Mouse (Mus musculus) limb, embryonic 13.5 days (tissue): ENCODE results near the gene Srpk2. TPM values are rescaled to one million over a fixed set of nuclear protein-coding genes. Genes with fewer than 3 reads are reported as not detected.
"Not testable (repeated sequence)": the region's sequence is repeated elsewhere in the genome, so short reads cannot be mapped to it uniquely, and the experiment has no call there.

ENCODE experiments used
- ATAC-seq: fragments of 200-750 bp; cut with Nextera tagmentation; 2 replicates; pipeline ENCODE4 v1.8.0; 2017; ENCODE audit warnings: low read depth, moderate number of reproducible peaks, moderate TSS enrichment; ENCODE audit not compliant: low FRiP score
- H3K27ac ChIP-seq: fragments of 300-500 bp; sonication (generic); 2 replicates; pipeline ENCODE4 v1.5.1; 2015; ENCODE audit warnings: inconsistent platforms, mild to moderate bottlenecking, moderate library complexity
- H3K27me3 ChIP-seq: fragments of 300-500 bp; sonication (generic); 2 replicates; pipeline ENCODE4 v1.6.1; 2015; ENCODE audit warnings: mild to moderate bottlenecking, inconsistent platforms
- H3K36me3 ChIP-seq: fragments of 300-500 bp; sonication (generic); 2 replicates; pipeline ENCODE4 v1.6.1; 2015; ENCODE audit warnings: inconsistent platforms, mild to moderate bottlenecking, moderate library complexity
- H3K4me1 ChIP-seq: fragments of 300-500 bp; sonication (generic); 2 replicates; pipeline ENCODE4 v1.6.1; 2015; ENCODE audit warnings: inconsistent platforms
- H3K4me2 ChIP-seq: fragments of 300-500 bp; sonication (generic); replicated peaks from 2 replicates; pipeline ENCODE4 v1.6.1; 2015; ENCODE audit warnings: inconsistent platforms, mild to moderate bottlenecking, moderate library complexity
- H3K4me3 ChIP-seq: fragments of 300-500 bp; sonication (generic); 2 replicates; pipeline ENCODE4 v1.5.1; 2015; ENCODE audit warnings: moderate library complexity, mild to moderate bottlenecking, inconsistent platforms
- H3K9ac ChIP-seq: fragments of 300-500 bp; sonication (generic); 2 replicates; pipeline ENCODE4 v1.6.1; 2015; ENCODE audit warnings: mild to moderate bottlenecking, inconsistent platforms
- H3K9me3 ChIP-seq: fragments of 300-500 bp; sonication (generic); 2 replicates; pipeline ENCODE4 v1.6.1; 2016; ENCODE audit warnings: inconsistent platforms
- WGBS: fragments of 180-500 bp; shearing (Covaris S2); methylation state at CpG from one replicate; pipeline ENCODE4 v1.1.7; 2015; 5-methylcytosine and 5-hydroxymethylcytosine counted together
- polyA plus RNA-seq: library from polyadenylated mRNA; unstranded; fragments of >200 nt; fragmentation: Nextera tagmentation; extraction: Ambion mirVana; gene quantifications from 2 replicates; pipeline ENCODE4 v1.2.1, GENCODE M21; 2015

The Srpk2 gene
- polyA plus RNA-seq, 1 experiment from 2014 or later = 73.7 TPM

DNA sequence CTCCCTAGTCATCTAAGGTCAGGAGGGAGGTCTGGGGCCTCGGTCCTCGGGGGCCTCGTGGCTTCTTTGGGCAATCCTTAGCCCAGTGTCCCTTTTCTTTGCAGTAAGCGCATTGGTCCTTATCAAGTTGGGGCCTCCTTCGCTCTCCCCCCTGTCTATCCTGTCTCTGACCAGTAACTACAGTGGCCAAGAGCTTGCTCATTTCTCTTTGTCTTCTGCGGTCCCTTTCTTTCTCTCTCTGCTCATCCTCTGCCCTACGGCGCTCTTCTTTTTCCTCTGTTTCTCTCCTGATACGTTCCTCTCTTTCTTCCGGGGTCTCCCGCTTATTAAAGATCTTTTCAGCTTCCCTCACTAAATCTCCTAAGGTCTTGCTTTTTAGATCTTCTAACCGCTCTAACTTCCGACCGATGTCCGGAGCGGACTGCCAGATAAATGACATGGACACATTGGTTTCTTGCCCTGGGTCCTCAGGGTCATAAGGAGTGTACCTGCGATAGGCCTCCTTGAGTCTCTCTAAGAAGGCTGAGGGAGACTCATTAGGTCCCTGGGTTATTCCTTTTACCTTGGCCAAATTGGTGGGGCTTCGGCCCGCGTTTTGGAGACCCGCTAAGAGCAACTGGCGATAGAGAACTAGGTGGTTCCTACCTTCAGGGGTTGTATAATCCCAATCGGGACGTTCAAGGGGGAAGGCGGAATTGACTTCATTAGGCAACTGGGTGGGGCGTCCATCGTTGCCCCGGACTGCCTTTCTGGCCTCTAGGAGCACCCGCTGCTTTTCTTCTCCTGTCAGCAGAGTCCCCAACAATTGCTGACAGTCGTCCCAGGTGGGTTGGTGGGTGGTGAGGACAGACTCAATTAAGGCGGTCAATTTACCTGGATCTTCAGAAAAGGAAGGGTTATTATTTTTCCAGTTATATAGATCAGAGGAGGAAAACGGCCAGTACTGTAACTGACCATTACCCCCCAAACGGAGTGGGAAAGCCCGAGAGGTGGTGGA lies 22.5 kb upstream of the Srpk2 start:
- not testable (repeated sequence) for H3K27me3 ChIP-seq, ATAC-seq, H3K27ac ChIP-seq, H3K9ac ChIP-seq, H3K4me2 ChIP-seq, H3K4me3 ChIP-seq, H3K4me1 ChIP-seq
- Histone ChIP-seq H3K36me3 (peaks cover 81% of the 10 kb centered on the region), H3K9me3 (peaks cover 68% of the 10 kb centered on the region)
- 98% methylated on average over 33 of the region's 34 CpGs for WGBS

DNA sequence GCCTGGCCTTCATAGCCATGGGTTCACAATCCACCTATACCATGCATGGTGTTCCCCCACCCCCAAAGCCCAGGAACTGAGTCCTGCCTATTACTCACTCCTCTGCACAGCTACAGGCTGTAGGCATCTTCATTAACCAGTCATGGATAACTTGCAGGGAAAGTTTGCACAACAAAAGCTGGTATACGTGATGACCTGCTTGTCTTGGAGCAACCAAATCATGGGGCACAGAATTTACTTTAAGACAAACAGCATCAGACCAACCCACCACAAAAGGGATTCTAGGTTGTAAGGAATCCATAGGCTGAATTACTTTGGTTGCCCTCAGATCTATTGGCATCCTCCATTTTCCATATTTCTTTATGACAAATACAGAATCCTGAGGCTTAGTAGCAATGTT lies 13.0 kb upstream of the Srpk2 start:
- H3K36me3 ChIP-seq = peaks cover 49% of the 10 kb centered on the region
- WGBS = 98% methylated on average over 1 of the region's 1 CpGs
- H3K4me1 ChIP-seq = no peaks in the 10 kb centered on the region
- peaks cover 48% of the 10 kb centered on the region for H3K9me3 ChIP-seq
- ATAC-seq = no peak
- H3K9ac ChIP-seq = no peak overlapping the region
- no peak overlapping the region for H3K4me3 ChIP-seq
- no peak overlapping the region for H3K4me2 ChIP-seq
- H3K27ac ChIP-seq = no peak overlapping the region
- H3K27me3 ChIP-seq = no peaks in the 10 kb centered on the region

DNA sequence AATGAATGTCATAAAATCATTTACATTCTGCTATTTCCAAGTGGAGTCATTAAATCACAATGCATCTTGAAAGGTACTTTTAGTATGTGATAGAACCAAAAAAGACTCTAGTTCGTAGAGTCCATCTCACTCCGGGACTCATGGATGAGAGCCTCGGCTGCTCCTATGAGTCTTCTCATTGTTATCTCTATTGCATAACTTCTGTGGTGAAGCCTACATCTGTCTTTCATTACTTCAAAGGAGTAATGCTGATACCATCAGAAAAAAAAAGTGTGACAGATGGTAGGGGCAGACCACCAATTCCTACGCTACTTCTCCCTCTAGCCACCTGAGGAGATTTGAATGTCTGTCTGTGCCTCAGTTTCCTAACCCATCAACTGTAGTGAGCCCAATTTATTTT lies 986 bp downstream of the Srpk2 start:
- no peaks in the 10 kb centered on the region for H3K9me3 ChIP-seq
- WGBS = 77% methylated on average over 4 of the region's 4 CpGs
- H3K27ac ChIP-seq = no peak overlapping the region
- no peak overlapping the region for H3K9ac ChIP-seq
- H3K4me3 ChIP-seq = no peak overlapping the region
- ATAC-seq = no peak
- H3K27me3 ChIP-seq = no peaks in the 10 kb centered on the region
- H3K4me1 ChIP-seq = no peaks in the 10 kb centered on the region
- no peaks in the 10 kb centered on the region for H3K36me3 ChIP-seq
- no peak overlapping the region for H3K4me2 ChIP-seq

DNA sequence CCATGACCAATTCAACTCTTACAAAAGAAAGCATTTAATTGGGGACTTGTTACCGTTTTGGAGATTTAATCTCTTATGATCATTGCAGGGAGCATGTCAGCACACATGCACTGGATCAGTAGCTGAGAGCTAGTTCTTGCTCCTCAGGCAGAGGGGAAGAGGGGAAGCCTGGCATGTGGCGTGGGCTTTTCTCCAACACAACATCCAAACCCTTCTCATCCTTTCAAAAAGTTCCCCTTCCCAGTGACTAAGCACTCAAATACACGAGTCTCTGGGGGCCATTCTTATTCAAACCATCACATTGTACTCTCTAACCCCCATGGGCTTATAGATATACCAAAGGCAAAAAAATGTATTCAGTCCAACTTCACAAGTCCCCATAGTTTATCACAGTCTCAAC lies 5.4 kb downstream of the Srpk2 start:
- Histone ChIP-seq H3K27ac (no peak overlapping the region), H3K4me3 (no peak overlapping the region), H3K36me3 (no peaks in the 10 kb centered on the region), H3K9me3 (no peaks in the 10 kb centered on the region), H3K27me3 (no peaks in the 10 kb centered on the region), H3K9ac (no peak overlapping the region), H3K4me1 (0 out of 2 replicates have a peak, but pooled peaks cover 3% of the 10 kb centered on the region), H3K4me2 (no peak overlapping the region)
- WGBS = 61% methylated on average over 3 of the region's 3 CpGs
- no peak for ATAC-seq

DNA sequence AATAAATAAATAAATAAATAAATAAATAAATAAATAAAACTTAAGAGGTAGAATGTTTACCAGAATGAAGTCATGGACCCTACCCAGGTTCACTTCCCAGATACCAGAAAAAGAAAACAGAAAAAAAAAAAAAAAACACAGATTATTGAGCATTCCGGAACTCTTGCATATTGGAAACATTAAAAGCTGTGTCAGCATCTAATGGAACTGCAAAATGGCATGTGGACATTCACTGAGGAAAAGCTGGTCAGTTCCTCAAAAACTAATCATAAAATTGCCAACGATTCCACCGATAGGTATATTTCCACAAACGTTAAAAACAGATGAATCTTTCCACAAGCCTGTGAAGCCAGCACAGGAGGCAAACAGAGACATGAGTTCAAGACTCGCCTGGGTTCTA lies 6.5 kb downstream of the Srpk2 start:
- no peak for ATAC-seq
- no peak overlapping the region for H3K27ac ChIP-seq
- H3K4me1 ChIP-seq = 0 out of 2 replicates have a peak, but pooled peaks cover 3% of the 10 kb centered on the region
- H3K27me3 ChIP-seq = no peaks in the 10 kb centered on the region
- no peak overlapping the region for H3K4me3 ChIP-seq
- WGBS = 87% methylated on average over 5 of the region's 5 CpGs
- no peak overlapping the region for H3K4me2 ChIP-seq
- H3K9ac ChIP-seq = no peak overlapping the region
- H3K9me3 ChIP-seq = no peaks in the 10 kb centered on the region
- H3K36me3 ChIP-seq = no peaks in the 10 kb centered on the region

DNA sequence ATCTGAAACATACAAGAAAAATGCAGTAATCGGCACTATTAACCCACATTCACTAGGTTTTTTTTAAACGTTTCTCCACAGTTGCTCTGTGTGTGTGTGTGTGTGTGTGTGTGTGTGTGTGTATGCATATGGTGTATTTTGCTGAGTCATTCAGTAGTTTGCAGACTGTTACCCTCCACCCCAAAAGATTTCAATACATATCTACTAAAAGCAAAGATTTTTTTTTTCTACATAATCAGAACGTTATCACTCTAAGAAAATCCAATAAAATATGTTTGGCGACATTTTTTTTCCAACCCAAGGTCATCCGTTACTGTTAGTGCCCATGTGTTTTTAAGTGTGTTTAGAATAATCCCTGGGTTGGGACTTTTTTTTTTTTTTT lies 7.4 kb downstream of the Srpk2 start:
- 75% methylated on average over 5 of the region's 5 CpGs for WGBS
- no peaks in the 10 kb centered on the region for H3K36me3 ChIP-seq
- no peak overlapping the region for H3K4me3 ChIP-seq
- no peaks in the 10 kb centered on the region for H3K27me3 ChIP-seq
- H3K9me3 ChIP-seq = no peaks in the 10 kb centered on the region
- peaks cover 6% of the 10 kb centered on the region for H3K4me1 ChIP-seq
- H3K9ac ChIP-seq = no peak overlapping the region
- no peak for ATAC-seq
- no peak overlapping the region for H3K27ac ChIP-seq
- H3K4me2 ChIP-seq = no peak overlapping the region

DNA sequence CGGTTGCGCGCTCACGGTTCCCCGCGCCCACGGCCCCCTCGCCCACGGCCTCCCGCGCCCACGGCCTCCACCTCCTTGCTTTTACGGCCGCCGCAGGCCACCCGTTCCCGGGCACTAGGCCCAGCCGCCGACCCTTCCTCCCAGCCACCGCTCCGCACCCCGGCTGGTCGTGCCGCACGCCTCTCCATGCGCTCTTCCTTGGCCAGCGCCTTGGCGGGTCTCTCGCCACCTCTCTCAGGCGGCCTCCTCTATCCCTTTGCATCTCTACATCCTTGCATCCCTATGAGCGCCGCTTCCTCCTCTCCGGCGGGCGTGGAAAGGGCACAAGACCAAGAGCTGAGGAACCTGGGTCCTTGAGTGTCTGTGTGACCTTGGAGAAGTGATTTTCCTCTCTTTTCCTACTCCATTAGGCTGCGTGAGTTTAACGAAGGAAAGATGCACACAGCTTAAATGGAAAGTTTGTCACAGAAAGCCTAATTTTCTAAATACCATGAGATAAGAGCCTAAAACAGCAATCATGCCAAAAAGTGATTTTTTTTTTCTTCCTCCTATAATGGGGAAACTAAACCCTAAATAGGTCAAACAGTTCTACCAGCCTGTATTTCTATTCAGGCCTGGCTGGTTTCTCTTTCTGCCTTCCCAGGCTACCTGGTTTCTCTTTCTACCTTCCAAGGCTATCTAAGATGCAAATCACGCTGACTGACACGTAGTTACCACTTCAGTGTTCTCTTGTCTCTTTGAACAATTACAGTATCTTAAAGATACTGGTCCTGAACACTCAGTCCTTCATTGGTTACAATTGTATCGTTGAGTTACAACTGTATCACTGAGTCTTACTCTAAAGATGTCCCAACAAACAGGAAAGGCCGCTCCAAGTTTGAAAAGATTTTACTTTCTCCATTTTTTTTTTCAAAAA lies 8.0 kb downstream of the Srpk2 start:
- peak; percentile 46 for ATAC-seq
- no peaks in the 10 kb centered on the region for H3K27me3 ChIP-seq
- no peaks in the 10 kb centered on the region for H3K36me3 ChIP-seq
- WGBS = 11% methylated on average over 25 of the region's 41 CpGs
- H3K4me2 ChIP-seq = peak overlapping the region; percentile 87
- no peaks in the 10 kb centered on the region for H3K9me3 ChIP-seq
- peak overlapping the region; percentile 81 for H3K9ac ChIP-seq
- peaks cover 12% of the 10 kb centered on the region for H3K4me1 ChIP-seq
- H3K27ac ChIP-seq = no peak overlapping the region
- peak overlapping the region; percentile 79 for H3K4me3 ChIP-seq

DNA sequence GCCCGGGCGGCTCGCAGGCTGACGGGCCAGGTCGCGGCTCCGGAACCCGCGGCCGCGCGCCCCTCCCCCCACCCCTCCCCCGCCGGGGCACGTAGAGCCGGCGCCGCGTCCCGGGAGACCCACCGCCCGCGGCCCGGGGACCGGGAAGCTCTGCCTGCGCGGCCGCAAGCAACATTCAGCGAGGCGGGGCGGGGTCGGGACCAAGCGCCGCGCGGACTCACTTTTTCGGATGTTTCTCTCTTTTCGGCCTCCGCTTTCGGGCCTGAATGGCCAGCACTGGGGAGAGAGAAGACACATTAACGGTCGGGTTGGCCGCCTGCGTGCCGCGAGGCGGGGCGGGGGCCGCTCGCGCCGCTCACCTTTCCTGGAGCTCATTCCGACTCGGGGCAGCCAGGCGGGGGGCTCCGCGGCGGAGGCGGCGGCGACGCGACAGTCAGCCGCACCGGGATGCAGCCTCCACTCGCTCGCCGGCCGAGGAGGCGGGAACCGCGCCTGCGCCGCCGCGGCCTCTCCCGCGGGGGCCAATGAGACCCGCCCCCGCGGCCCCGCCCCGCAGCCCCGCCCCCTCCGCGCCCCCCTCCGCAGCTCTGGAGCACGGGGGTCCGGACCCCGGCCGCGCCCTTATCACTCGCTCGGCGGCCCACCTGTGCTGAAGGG lies 8.8 kb downstream of the Srpk2 start:
- Histone ChIP-seq H3K9me3 (no peaks in the 10 kb centered on the region), H3K27me3 (no peaks in the 10 kb centered on the region), H3K4me2 (peak overlapping the region; percentile 87), H3K27ac (peak overlapping the region; percentile 70), H3K4me3 (peak overlapping the region; percentile 79), H3K4me1 (peaks cover 12% of the 10 kb centered on the region), H3K9ac (peak overlapping the region; percentile 81), H3K36me3 (no peaks in the 10 kb centered on the region)
- peak; percentile 89 for ATAC-seq
- 0% methylated on average over 60 of the region's 95 CpGs for WGBS

DNA sequence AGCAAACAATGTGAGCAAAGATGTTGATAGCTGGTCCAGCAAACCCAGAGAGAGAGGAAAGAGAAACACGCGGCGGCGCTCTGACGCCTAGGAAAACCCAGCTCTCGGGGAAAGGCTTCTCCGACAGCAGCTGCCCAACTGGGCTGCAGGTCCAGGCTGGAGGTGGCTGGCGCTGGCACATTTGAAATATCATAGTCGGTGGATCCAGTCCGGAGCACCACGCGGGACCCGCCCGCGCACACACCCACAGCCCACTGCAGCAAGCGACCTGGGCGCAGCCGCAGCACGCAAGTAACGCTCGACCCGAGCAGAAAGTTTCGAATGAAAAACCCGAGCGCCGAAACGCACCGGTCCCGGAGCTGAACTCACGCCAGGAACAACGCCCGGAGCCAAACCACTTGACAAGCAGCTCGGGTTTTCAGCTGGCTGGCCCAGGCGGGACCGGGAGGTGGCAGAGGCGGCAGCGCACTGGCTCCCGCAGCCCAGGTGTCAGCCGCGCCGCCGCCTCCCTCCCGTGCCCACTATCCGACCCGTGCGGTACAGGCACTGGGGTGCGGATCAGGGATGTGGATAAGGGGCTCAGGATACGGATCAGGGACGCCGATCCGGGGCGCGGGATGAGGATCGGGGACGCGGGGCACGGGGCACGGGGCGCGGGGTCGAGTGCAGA lies 9.5 kb downstream of the Srpk2 start:
- H3K4me1 ChIP-seq = peaks cover 12% of the 10 kb centered on the region
- peak; percentile 46 for ATAC-seq
- H3K4me2 ChIP-seq = peak overlapping the region; percentile 87
- under 1% methylated on average over 59 of the region's 61 CpGs for WGBS
- H3K9me3 ChIP-seq = no peaks in the 10 kb centered on the region
- H3K27ac ChIP-seq = peak overlapping the region; percentile 70
- H3K4me3 ChIP-seq = peak overlapping the region; percentile 79
- H3K27me3 ChIP-seq = no peaks in the 10 kb centered on the region
- peak overlapping the region; percentile 81 for H3K9ac ChIP-seq
- no peaks in the 10 kb centered on the region for H3K36me3 ChIP-seq

DNA sequence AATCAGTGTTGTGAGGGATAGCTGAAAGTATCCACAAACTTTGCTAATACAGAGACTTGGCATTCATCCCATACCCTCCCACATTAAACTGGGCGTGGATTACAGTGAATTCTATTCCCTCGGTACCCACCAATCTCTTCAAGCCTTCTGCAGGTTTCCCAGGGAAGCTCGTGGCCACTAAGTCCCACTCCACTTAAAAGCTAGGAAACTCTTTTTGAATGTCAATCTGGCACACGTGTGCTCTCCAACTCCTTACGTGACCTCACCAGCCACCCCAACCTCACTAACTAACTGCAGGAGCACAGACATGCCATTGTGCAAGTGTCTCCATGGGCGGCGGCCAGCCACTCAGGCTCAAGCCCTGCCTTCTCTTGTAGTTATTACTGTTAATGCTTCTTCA lies 12.3 kb downstream of the Srpk2 start:
- peak overlapping the region; percentile 11; the same call in 1 of the 2 replicates for H3K4me2 ChIP-seq
- no peak for ATAC-seq
- H3K27me3 ChIP-seq = no peaks in the 10 kb centered on the region
- no peak overlapping the region for H3K4me3 ChIP-seq
- peaks cover 12% of the 10 kb centered on the region for H3K4me1 ChIP-seq
- 40% methylated on average over 7 of the region's 7 CpGs for whole genome bisulfite sequencing
- H3K27ac ChIP-seq = no peak overlapping the region
- H3K9me3 ChIP-seq = no peaks in the 10 kb centered on the region
- peaks cover 3% of the 10 kb centered on the region for H3K36me3 ChIP-seq
- no peak overlapping the region for H3K9ac ChIP-seq

DNA sequence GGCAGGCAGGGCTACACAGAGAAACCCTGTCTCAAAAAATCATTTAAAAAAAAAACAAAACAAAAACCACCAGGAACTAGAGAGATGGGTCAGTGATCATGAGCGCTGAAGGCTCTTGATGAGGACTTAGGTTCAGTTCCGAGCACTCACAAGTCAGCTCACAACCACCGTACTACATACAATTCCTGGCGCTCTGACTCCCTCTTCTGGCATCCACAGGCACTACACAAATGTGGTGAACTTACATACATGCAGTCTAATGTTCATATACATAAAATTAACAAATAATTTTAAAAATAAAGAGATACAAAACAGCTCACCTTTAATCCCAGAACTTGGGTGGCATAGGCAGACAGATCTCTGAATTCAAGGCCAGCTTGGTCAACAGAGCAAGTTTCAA lies 13.5 kb downstream of the Srpk2 start:
- H3K27me3 ChIP-seq = no peaks in the 10 kb centered on the region
- WGBS = 89% methylated on average over 4 of the region's 4 CpGs
- ATAC-seq = no peak
- no peak overlapping the region for H3K4me2 ChIP-seq
- peaks cover 3% of the 10 kb centered on the region for H3K36me3 ChIP-seq
- H3K9ac ChIP-seq = no peak overlapping the region
- no peak overlapping the region for H3K4me3 ChIP-seq
- H3K9me3 ChIP-seq = no peaks in the 10 kb centered on the region
- H3K4me1 ChIP-seq = peaks cover 12% of the 10 kb centered on the region
- no peak overlapping the region for H3K27ac ChIP-seq
